Mouse (Mus musculus): ENCODE measurements around the gene Aloxe3.

GRCm38 (mm10) chr11:69091566-69092385 is 33.9 kb upstream of the Aloxe3 start:
- TF ChIP-seq CTCF (IDR thresholded peaks at IDR 0.05), result no peak
- no peak for TF ChIP-seq EP300 (IDR thresholded peaks at IDR 0.05)

All from lung, postnatal 0 days (tissue).